Mouse (Mus musculus) embryonic facial prominence, embryonic 13.5 days (tissue): ENCODE data around the gene Trex1. TPM values are rescaled to one million over a fixed set of nuclear protein-coding genes. Genes with fewer than 3 reads are reported as not detected.

Source experiments
- ATAC-seq: fragments of 200-750 bp; cut with Nextera tagmentation; 2 replicates; pipeline ENCODE4 v1.8.0; 2017; ENCODE audit warnings: low read depth; ENCODE audit not compliant: insufficient number of reproducible peaks, insufficient read depth, low FRiP score, low TSS enrichment
- H3K27ac ChIP-seq: fragments of 300-500 bp; sonication (generic); 2 replicates; pipeline ENCODE4 v1.5.1; 2015; ENCODE audit warnings: moderate library complexity, mild to moderate bottlenecking, inconsistent platforms
- H3K27me3 ChIP-seq: fragments of 300-500 bp; sonication (generic); 2 replicates; pipeline ENCODE4 v1.6.1; 2015; ENCODE audit warnings: mild to moderate bottlenecking, inconsistent platforms
- H3K36me3 ChIP-seq: fragments of 300-500 bp; sonication (generic); 2 replicates; pipeline ENCODE4 v1.6.1; 2015; ENCODE audit warnings: mild to moderate bottlenecking, inconsistent platforms
- H3K4me1 ChIP-seq: fragments of 300-500 bp; sonication (generic); 2 replicates; pipeline ENCODE4 v1.6.1; 2015; ENCODE audit warnings: inconsistent platforms
- H3K4me2 ChIP-seq: fragments of 300-500 bp; sonication (generic); 2 replicates; pipeline ENCODE4 v1.6.1; 2015; ENCODE audit warnings: moderate library complexity, mild to moderate bottlenecking, inconsistent platforms
- H3K4me3 ChIP-seq: fragments of 300-500 bp; sonication (generic); 2 replicates; pipeline ENCODE4 v1.5.1; 2015; ENCODE audit warnings: mild to moderate bottlenecking, inconsistent platforms
- H3K9ac ChIP-seq: fragments of 300-500 bp; sonication (generic); 2 replicates; pipeline ENCODE4 v1.6.1; 2015; ENCODE audit warnings: mild to moderate bottlenecking, inconsistent platforms
- H3K9me3 ChIP-seq: fragments of 300-500 bp; sonication (generic); 2 replicates; pipeline ENCODE4 v1.6.1; 2016; ENCODE audit warnings: inconsistent platforms
- WGBS: fragments of 180-500 bp; shearing (Covaris S2); methylation state at CpG from one replicate; pipeline ENCODE4 v1.1.7; 2015; ENCODE audit warnings: mixed read lengths; 5-methylcytosine and 5-hydroxymethylcytosine counted together
- polyA plus RNA-seq: library from polyadenylated mRNA; unstranded; fragments of >200 nt; fragmentation: Nextera tagmentation; extraction: Ambion mirVana; gene quantifications from 2 replicates; pipeline ENCODE4 v1.2.1, GENCODE M21; 2015

Gene Trex1
- polyA plus RNA-seq, 1 experiment from 2014 or later = 13.3 TPM

DNA sequence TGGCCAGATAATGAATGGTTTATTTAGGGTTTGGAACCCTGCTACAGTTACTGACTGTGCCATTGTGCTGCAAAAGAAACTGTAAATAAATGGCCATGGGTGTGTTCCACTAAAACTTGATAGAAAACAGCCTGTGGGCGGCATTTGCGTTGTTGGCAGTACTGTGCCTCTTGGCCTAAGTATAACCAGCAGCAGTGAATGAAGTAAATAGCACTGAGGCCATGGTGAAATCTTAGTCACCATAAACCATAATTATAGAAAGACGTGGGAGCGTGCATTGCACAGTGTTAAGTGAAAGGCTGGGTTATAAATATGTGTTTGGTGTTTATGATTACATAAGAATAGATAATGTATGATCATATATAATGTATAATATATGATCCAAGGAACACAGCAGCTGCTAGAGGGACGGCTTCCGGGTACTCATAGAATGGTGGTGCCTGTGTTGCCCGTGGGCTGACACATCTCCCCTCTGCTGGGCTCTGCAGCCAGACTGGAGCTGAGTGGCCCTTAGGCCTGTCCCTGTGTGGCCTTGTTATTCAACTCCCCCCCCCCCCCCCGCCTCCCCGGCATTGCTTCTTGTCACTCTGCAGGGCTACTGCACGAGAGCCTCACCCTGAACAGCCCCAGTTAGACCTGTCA, 50.4 kb downstream of the Trex1 start:
- H3K27me3 ChIP-seq = no peaks in the 10 kb centered on the region
- H3K27ac ChIP-seq = no peak overlapping the region
- H3K4me1 ChIP-seq = no peaks in the 10 kb centered on the region
- H3K4me3 ChIP-seq = no peak overlapping the region
- H3K9me3 ChIP-seq = no peaks in the 10 kb centered on the region
- H3K36me3 ChIP-seq = peaks cover 41% of the 10 kb centered on the region
- H3K9ac ChIP-seq = no peak overlapping the region
- H3K4me2 ChIP-seq = no peak overlapping the region
- ATAC-seq = no peak
- 58% methylated on average over 10 of the region's 10 CpGs for WGBS

DNA sequence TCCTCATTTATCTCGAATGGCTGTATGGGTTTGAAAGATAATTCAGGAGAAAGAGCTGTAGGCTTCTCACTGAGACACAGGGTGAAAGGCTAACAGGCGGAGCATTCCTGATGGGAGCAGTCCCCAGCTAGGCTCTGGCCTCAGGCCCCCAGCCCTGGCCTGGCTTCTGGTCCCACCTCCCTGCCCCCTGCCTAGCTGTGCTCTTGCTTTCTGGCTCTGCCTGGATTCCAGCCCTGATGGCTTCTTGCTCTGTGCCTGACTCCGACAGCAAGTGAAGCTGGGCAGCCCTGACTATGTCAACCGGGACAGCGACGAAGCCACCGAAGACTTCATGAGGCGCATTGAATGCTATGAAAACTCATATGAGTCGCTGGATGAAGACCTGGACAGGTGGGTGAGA, 51.5 kb downstream of the Trex1 start:
- Histone ChIP-seq H3K4me1 (no peaks in the 10 kb centered on the region), H3K36me3 (peaks cover 41% of the 10 kb centered on the region), H3K4me3 (no peak overlapping the region), H3K9me3 (no peaks in the 10 kb centered on the region), H3K27ac (no peak overlapping the region), H3K9ac (0 out of 2 replicates have a peak overlapping the region, but pooled peaks have one; percentile 21), H3K27me3 (no peaks in the 10 kb centered on the region), H3K4me2 (no peak overlapping the region)
- no peak for ATAC-seq
- 84% methylated on average over 9 of the region's 9 CpGs for WGBS

Other genes with a start within 250 kb of the Trex1 start
- gene Celsr3, start 233.4 kb downstream of the Trex1 start, polyA plus RNA-seq = 0.51 and 0.56 TPM in 2 replicates
- gene Slc26a6, start 206.5 kb downstream of the Trex1 start, polyA plus RNA-seq = 20.4 and 22.7 TPM in 2 replicates
- not detected in 2 replicates for gene Tmem89, start 145.1 kb downstream of the Trex1 start, polyA plus RNA-seq
- gene Uqcrc1, start 123.1 kb downstream of the Trex1 start, polyA plus RNA-seq = 422 and 457 TPM in 2 replicates
- 24.6 and 26.0 TPM in 2 replicates for gene Col7a1, start 106.1 kb downstream of the Trex1 start, polyA plus RNA-seq
- 0.30 and 0.83 TPM in 2 replicates for gene Ucn2, start 73.7 kb downstream of the Trex1 start, polyA plus RNA-seq
- 17.1 and 19.0 TPM in 2 replicates for gene Pfkfb4, start 68.0 kb downstream of the Trex1 start, polyA plus RNA-seq
- gene Shisa5, start 21.2 kb downstream of the Trex1 start, polyA plus RNA-seq = 65.4 and 76.0 TPM in 2 replicates
- 26.8 and 29.6 TPM in 2 replicates for gene Atrip, start 14.4 kb upstream of the Trex1 start, polyA plus RNA-seq
- 14.1 and 14.6 TPM in 2 replicates for gene Ccdc51, start 22.8 kb upstream of the Trex1 start, polyA plus RNA-seq
- gene Tma7, start 22.9 kb upstream of the Trex1 start, polyA plus RNA-seq = 686 and 706 TPM in 2 replicates
- 13.1 and 13.2 TPM in 2 replicates for gene Plxnb1, start 35.7 kb upstream of the Trex1 start, polyA plus RNA-seq
- not detected in 2 replicates for gene Fbxw21, start 102.3 kb upstream of the Trex1 start, polyA plus RNA-seq
- not detected in 2 replicates for gene Fbxw13, start 136.2 kb upstream of the Trex1 start, polyA plus RNA-seq
- not detected in 2 replicates for gene Fbxw20, start 175.0 kb upstream of the Trex1 start, polyA plus RNA-seq
- gene Fbxw14, start 227.9 kb upstream of the Trex1 start, polyA plus RNA-seq = not detected in 2 replicates